Mouse (Mus musculus) hindbrain, postnatal 0 days (tissue): ENCODE measurements around the gene Car3. TPM values are rescaled to one million over a fixed set of nuclear protein-coding genes. Genes with fewer than 3 reads are reported as not detected.
A peak's percentile ranks its signal among the peaks of the same experiment; 100 is the strongest.

Experiments used
- ATAC-seq: fragments of 200-750 bp; cut with Nextera tagmentation; 2 replicates; pipeline ENCODE4 v1.8.0; 2017; ENCODE audit warnings: mild to moderate bottlenecking, moderate TSS enrichment, moderate library complexity
- DNase-seq: peaks from one replicate; pipeline ENCODE4 v3.0.0-alpha.2; 2015; ENCODE audit warnings: low spot score
- H3K27ac ChIP-seq: fragments of 300-500 bp; sonication (generic); 2 replicates; pipeline ENCODE4 v1.5.1; 2014; ENCODE audit warnings: mild to moderate bottlenecking
- H3K27me3 ChIP-seq: fragments of 300-500 bp; sonication (generic); 2 replicates; pipeline ENCODE4 v1.6.1; 2014; ENCODE audit warnings: low read length, mixed read lengths; ENCODE audit not compliant: insufficient read depth
- H3K36me3 ChIP-seq: fragments of 300-500 bp; sonication (generic); 2 replicates; pipeline ENCODE4 v1.6.1; 2014; ENCODE audit warnings: low read length, mixed read lengths; ENCODE audit not compliant: insufficient read depth
- H3K4me1 ChIP-seq: fragments of 300-500 bp; sonication (generic); 2 replicates; pipeline ENCODE4 v1.6.1; 2014; ENCODE audit warnings: antibody characterized with exemption, low read length, mixed read lengths; ENCODE audit not compliant: insufficient read depth
- H3K4me2 ChIP-seq: fragments of 300-500 bp; sonication (generic); 2 replicates; pipeline ENCODE4 v1.6.1; 2014; ENCODE audit warnings: low read depth, mild to moderate bottlenecking, low read length, moderate library complexity, mixed read lengths
- H3K4me3 ChIP-seq: fragments of 300-500 bp; sonication (generic); 2 replicates; pipeline ENCODE4 v1.5.1; 2014; ENCODE audit warnings: low read length
- H3K9ac ChIP-seq: fragments of 300-500 bp; sonication (generic); replicated peaks from 2 replicates; pipeline ENCODE4 v1.6.1; 2014; ENCODE audit warnings: mild to moderate bottlenecking, low read length, moderate library complexity, mixed read lengths
- H3K9me3 ChIP-seq: fragments of 300-500 bp; sonication (generic); 2 replicates; pipeline ENCODE4 v1.6.1; 2016; ENCODE audit warnings: low read length, mixed read lengths
- CTCF ChIP-seq: IDR thresholded peaks from 2 replicates; pipeline ENCODE4 v1.5.1; 2016; ENCODE audit warnings: antibody characterized with exemption, control low read depth, low read depth
- whole genome bisulfite sequencing: fragments of 180-500 bp; shearing (Covaris S2); extraction: QIAGEN DNeasy Blood & Tissue Kit; methylation state at CpG from one replicate; pipeline ENCODE4 v1.1.7; 2014; 5-methylcytosine and 5-hydroxymethylcytosine counted together
- polyA plus RNA-seq: library from polyadenylated mRNA; unstranded; fragments of >200 nt; fragmentation: Nextera tagmentation; extraction: Ambion mirVana; gene quantifications from 2 replicates; pipeline ENCODE4 v1.2.1, GENCODE M21; 2015
- total RNA-seq: library from RNA; depleted of rRNA; stranded (reverse); fragments of >200 nt; gene quantifications from 2 replicates; pipeline ENCODE4 v1.2.3, GENCODE M21; 2014

Car3 gene
- total and polyA plus RNA-seq, 2 experiments from 2014 or later, result 0.99 to 3.2 TPM

DNA sequence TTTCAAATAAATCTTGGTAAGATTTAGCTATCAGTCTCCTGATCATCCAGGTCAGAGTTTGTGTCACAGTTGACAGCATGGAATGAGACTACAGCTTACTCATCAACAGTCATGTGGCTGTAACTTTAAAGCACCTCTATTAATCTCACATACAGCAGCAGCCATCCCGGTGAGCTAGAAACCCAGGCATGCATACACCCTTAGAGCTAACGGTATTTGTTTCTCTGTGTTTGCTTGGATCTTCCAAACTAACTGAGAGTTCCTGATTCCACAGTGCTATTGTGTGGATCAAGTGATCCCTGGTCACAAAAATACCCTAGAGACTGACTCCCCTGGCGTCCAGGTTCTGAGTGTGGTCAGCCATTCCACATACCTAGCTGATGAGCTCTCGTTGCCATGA, 1.5 kb upstream of the Car3 start:
- H3K4me1 ChIP-seq, result peaks cover 6% of the 10 kb centered on the region; the same call in 1 of the 2 replicates
- 11% methylated on average over 4 of the region's 4 CpGs for WGBS
- H3K9ac ChIP-seq, result no peak overlapping the region
- TF ChIP-seq CTCF, result no peak
- no peaks in the 10 kb centered on the region for H3K27me3 ChIP-seq
- H3K27ac ChIP-seq, result no peak overlapping the region
- no peak for ATAC-seq
- peak overlapping the region; percentile 98 for H3K4me2 ChIP-seq
- peak overlapping the region; percentile 44; the same call in 1 of the 2 replicates for H3K4me3 ChIP-seq
- no peaks in the 10 kb centered on the region for H3K9me3 ChIP-seq
- DNase-seq, result no peak
- H3K36me3 ChIP-seq, result no peaks in the 10 kb centered on the region

DNA sequence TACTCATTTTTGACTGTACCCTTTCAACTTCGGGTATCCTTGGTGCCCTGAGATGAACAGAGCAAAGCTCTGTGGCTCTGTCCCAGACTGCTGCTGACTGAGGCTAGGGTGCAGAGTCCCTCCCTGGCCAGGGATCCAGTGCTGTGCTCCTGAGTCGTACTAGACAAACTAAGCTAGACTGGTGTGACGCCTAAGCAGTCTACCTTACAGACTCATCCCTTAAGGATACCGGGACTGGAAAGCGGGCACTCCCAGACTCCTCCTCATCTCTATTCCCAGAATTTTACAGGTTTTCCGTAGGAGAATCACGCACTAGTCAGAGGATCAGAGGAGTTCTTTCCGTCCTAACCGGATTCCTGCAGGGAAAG, 674 bp upstream of the Car3 start:
- H3K27ac ChIP-seq, result peak overlapping the region; percentile 36; the same call in 1 of the 2 replicates
- ATAC-seq (peak; percentile 70), DNase-seq (peak; percentile 18)
- H3K4me3 ChIP-seq, result peak overlapping the region; percentile 44
- peaks cover 6% of the 10 kb centered on the region; the same call in 1 of the 2 replicates for H3K4me1 ChIP-seq
- peak overlapping the region; percentile 98 for H3K4me2 ChIP-seq
- H3K9me3 ChIP-seq, result no peaks in the 10 kb centered on the region
- H3K27me3 ChIP-seq, result no peaks in the 10 kb centered on the region
- peak overlapping the region; percentile 50 for H3K9ac ChIP-seq
- TF ChIP-seq CTCF, result no peak
- under 1% methylated on average over 9 of the region's 9 CpGs for WGBS
- H3K36me3 ChIP-seq, result no peaks in the 10 kb centered on the region

DNA sequence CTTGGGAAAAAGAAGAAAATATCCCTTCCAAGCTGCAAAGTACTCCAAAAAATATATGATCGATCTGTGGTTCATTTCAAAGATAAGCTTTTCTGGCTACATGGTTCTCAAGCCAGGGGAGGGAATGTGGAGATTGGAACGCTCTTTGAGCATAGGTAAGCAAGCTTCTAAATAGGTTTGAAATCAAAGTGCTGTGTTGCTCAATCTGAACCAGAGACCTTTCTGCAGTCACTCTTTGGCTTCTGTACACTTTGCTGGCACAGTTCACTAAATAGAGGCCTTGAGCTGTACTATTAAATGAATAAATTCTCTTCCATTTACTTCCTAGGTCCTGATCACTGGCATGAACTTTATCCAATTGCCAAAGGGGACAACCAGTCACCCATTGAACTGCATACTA, 610 bp downstream of the Car3 start:
- WGBS, result 88% methylated on average over 2 of the region's 2 CpGs
- Histone ChIP-seq H3K36me3 (no peaks in the 10 kb centered on the region), H3K27me3 (no peaks in the 10 kb centered on the region), H3K4me2 (peak overlapping the region; percentile 98; the same call in 1 of the 2 replicates), H3K4me3 (no peak overlapping the region), H3K27ac (no peak overlapping the region), H3K4me1 (peaks cover 6% of the 10 kb centered on the region; the same call in 1 of the 2 replicates), H3K9me3 (no peaks in the 10 kb centered on the region), H3K9ac (no peak overlapping the region)
- DNase-seq (no peak), ATAC-seq (no peak)
- no peak for TF ChIP-seq CTCF

DNA sequence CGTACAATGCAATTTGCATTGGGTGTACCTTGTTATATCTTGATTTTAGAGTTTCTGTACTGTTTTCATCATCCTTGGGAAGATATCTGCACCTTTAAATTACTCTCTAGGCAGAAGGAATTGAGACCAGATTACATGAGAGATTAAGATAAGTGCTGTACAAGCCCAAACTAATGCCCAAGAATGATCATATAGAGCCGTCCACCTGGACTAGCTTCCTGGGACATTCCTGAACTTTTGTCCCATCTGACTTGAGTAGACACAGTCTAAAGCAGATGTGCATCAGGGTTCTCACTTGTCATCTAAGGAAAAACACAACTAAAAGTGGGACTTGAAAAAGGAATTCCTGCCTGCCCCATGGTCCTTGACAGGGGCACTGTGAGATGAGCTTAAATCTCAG, 2.6 kb downstream of the Car3 start:
- no peaks in the 10 kb centered on the region for H3K36me3 ChIP-seq
- H3K4me1 ChIP-seq, result peaks cover 6% of the 10 kb centered on the region; the same call in 1 of the 2 replicates
- H3K27me3 ChIP-seq, result no peaks in the 10 kb centered on the region
- no peak for TF ChIP-seq CTCF
- no peak overlapping the region for H3K4me2 ChIP-seq
- H3K9ac ChIP-seq, result no peak overlapping the region
- no peak for ATAC-seq
- no peak overlapping the region for H3K4me3 ChIP-seq
- DNase-seq, result no peak
- no peak overlapping the region for H3K27ac ChIP-seq
- WGBS, result 77% methylated on average over 2 of the region's 2 CpGs
- no peaks in the 10 kb centered on the region for H3K9me3 ChIP-seq

DNA sequence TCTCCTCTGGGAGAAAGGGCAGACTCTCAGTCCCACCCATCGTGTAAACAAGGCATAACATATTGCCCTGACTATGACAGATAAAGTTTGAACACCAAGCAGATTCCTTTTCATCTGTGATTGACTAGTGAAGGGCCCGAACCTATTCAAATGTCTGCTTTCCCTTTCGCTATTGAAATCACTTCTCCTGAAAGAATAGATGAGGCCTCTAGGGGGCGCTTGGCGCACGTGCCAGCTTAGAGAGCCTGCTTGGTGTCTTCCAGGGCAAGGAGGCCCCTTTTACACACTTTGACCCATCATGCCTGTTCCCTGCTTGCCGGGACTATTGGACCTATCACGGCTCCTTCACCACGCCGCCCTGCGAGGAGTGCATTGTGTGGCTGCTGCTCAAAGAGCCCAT, 6.5 kb downstream of the Car3 start:
- ATAC-seq (peak; percentile 69), DNase-seq (peak; percentile 78)
- WGBS, result 16% methylated on average over 11 of the region's 11 CpGs
- Histone ChIP-seq H3K9ac (no peak overlapping the region), H3K4me1 (no peaks in the 10 kb centered on the region), H3K27me3 (no peaks in the 10 kb centered on the region), H3K36me3 (no peaks in the 10 kb centered on the region), H3K27ac (no peak overlapping the region), H3K9me3 (no peaks in the 10 kb centered on the region), H3K4me2 (peak overlapping the region; percentile 34; the same call in 1 of the 2 replicates), H3K4me3 (no peak overlapping the region)
- peak; percentile 81 for TF ChIP-seq CTCF

DNA sequence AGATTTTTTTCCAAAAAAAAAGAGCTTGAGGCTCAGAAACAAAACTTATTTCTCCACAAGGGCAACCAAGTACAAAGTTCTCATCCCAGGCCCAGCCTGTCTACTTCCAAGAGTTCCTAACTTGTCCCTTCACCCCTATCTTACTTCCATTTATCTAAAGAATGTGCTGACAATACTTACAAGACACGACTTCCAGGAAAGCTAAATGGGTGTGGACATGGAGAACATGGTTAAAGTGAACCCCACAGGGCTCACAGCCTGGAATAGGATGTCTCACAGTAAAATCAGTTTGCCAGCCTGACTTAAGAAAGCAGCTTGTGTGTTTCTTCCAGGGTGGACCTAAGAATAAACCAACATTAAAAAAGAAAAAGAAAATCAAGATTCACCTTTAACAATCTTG, 7.2 kb downstream of the Car3 start:
- TF ChIP-seq CTCF, result no peak
- H3K4me2 ChIP-seq, result no peak overlapping the region
- H3K27me3 ChIP-seq, result no peaks in the 10 kb centered on the region
- no peaks in the 10 kb centered on the region for H3K9me3 ChIP-seq
- no peaks in the 10 kb centered on the region for H3K4me1 ChIP-seq
- ATAC-seq (no peak), DNase-seq (no peak)
- H3K27ac ChIP-seq, result no peak overlapping the region
- 79% methylated on average over 1 of the region's 1 CpGs for WGBS
- H3K9ac ChIP-seq, result no peak overlapping the region
- H3K4me3 ChIP-seq, result no peak overlapping the region
- no peaks in the 10 kb centered on the region for H3K36me3 ChIP-seq

DNA sequence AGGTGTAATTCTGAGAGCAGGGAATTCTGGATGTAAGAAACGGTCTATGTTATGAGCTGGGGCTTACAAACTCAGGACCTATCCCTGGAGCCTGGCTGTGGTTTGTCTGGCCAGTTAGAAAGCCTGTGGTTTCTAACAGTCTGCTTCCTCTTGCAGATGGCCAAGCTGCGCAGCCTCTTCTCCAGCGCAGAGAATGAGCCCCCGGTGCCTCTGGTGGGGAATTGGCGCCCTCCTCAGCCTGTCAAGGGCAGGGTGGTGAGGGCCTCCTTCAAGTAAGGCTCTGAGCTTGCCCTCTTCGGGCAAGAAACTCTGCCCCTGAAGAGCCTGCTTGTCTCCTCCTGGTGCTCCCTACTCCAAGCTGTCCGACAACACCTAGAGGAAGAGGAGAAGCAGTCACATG, 8.1 kb downstream of the Car3 start:
- Histone ChIP-seq H3K9ac (no peak overlapping the region), H3K27ac (no peak overlapping the region), H3K4me1 (no peaks in the 10 kb centered on the region), H3K9me3 (no peaks in the 10 kb centered on the region), H3K4me2 (no peak overlapping the region), H3K36me3 (no peaks in the 10 kb centered on the region), H3K27me3 (no peaks in the 10 kb centered on the region), H3K4me3 (no peak overlapping the region)
- no peak for ATAC-seq
- 58% methylated on average over 7 of the region's 7 CpGs for WGBS
- TF ChIP-seq CTCF, result peak; percentile 36; the same call in 1 of the 2 replicates
- DNase-seq, result peak; percentile 11
